Mouse (Mus musculus) thymus, adult 2 months (tissue): ENCODE measurements around the gene Tmem106c. TPM values are rescaled to one million over a fixed set of nuclear protein-coding genes. Genes with fewer than 3 reads are reported as not detected.

Experiments
- DNase-seq: peaks from one replicate; pipeline ENCODE4 v3.0.0; 2021
- H3K27ac ChIP-seq: fragments of 200-500 bp; 2 replicates; pipeline ENCODE4 v1.5.1; 2012; ENCODE audit warnings: low read length, control low read depth; ENCODE audit not compliant: control insufficient read depth, insufficient read depth
- H3K27me3 ChIP-seq: fragments of 200-500 bp; 2 replicates; pipeline ENCODE4 v1.6.1; 2012; ENCODE audit warnings: mild to moderate bottlenecking, low read length, moderate library complexity, mixed read lengths; ENCODE audit not compliant: control insufficient read depth, insufficient read depth
- H3K36me3 ChIP-seq: fragments of 200-500 bp; 2 replicates; pipeline ENCODE4 v1.6.1; 2012; ENCODE audit warnings: mild to moderate bottlenecking, low read length, moderate library complexity; ENCODE audit not compliant: control insufficient read depth, insufficient read depth
- H3K4me1 ChIP-seq: fragments of 200-500 bp; replicated peaks from 2 replicates; pipeline ENCODE4 v1.6.1; 2012; ENCODE audit warnings: low read length; ENCODE audit not compliant: control insufficient read depth, insufficient read depth
- H3K4me3 ChIP-seq: fragments of 200-500 bp; 2 replicates; pipeline ENCODE4 v1.5.1; 2012; ENCODE audit warnings: mild to moderate bottlenecking, low read length, control low read depth, moderate library complexity; ENCODE audit not compliant: control insufficient read depth, insufficient read depth
- CTCF ChIP-seq: fragments of 200-500 bp; IDR thresholded peaks from 2 replicates; pipeline ENCODE4 v1.5.1; 2012; ENCODE audit warnings: mild to moderate bottlenecking, control low read depth, low read length, moderate library complexity, borderline replicate concordance; ENCODE audit not compliant: control insufficient read depth, poor library complexity, insufficient read depth; ENCODE audit errors: extremely low read depth
- POLR2A ChIP-seq: fragments of 200-500 bp; IDR thresholded peaks from 2 replicates; pipeline ENCODE4 v1.6.1; 2012; ENCODE audit warnings: mild to moderate bottlenecking, low read length, control low read depth, moderate library complexity; ENCODE audit not compliant: control insufficient read depth, poor library complexity, insufficient read depth; ENCODE audit errors: extremely low read depth
- WGBS: fragments of 180-500 bp; shearing (Covaris S2); methylation state at CpG from one replicate; pipeline ENCODE4 v1.1.7; 2018; 5-methylcytosine and 5-hydroxymethylcytosine counted together
- polyA plus RNA-seq: library from polyadenylated mRNA; depleted of rRNA; stranded (reverse); fragments of >200 nt; gene quantifications from 2 replicates; pipeline ENCODE4 v1.2.3, GENCODE M21; 2012

Tmem106c gene
- polyA plus RNA-seq, 1 experiment = 38.4 TPM

DNA sequence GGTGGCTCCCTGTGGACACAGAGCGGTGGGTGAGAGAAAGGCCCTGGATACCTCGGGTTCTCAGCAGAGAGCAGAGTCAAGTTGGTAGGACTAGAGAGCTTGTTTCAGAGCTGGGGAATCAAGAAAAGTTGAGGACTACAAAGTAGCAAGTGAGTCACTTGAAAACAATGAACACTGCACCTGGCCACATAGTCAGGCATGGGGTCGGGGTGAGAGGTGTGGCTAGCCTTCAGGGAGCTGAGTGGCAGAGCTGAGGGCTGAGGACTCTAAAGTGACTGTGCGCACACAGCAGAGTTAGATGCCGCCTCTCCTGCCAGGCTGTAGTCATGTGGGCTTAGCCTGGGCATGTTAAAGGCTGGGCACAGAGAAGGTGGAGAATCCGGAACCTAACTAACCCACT is 17.6 kb downstream of the Tmem106c start:
- no peaks in the 10 kb centered on the region for H3K36me3 ChIP-seq
- H3K27ac ChIP-seq = no peak overlapping the region
- H3K4me1 ChIP-seq = no peaks in the 10 kb centered on the region
- no peak for DNase-seq
- no peak for TF ChIP-seq CTCF
- TF ChIP-seq POLR2A = no peak
- no peaks in the 10 kb centered on the region for H3K27me3 ChIP-seq
- no peak overlapping the region for H3K4me3 ChIP-seq
- 81% methylated on average over 6 of the region's 6 CpGs for WGBS

DNA sequence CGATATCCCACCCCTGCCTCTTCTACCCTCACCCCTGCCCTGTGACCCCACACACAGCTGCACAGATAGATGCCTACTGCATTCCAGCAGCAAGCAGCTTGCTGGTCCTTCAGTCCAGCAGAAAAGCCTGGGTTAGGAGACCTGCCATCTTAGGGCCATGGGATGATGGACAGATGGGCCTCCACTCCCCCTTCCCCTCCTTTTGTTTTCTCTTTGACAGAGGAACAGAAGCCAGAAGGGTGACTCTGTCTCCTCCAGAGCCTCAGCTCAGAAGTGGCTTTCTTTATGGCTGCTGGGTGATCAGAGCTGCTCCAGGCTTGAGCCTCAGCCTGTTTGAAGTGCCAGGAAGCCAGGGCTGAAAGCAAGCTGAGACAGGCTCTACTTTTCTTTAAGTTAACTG is 25.5 kb downstream of the Tmem106c start:
- no peak for DNase-seq
- TF ChIP-seq POLR2A (no peak), CTCF (no peak)
- peaks cover 12% of the 10 kb centered on the region for H3K4me1 ChIP-seq
- no peaks in the 10 kb centered on the region for H3K36me3 ChIP-seq
- H3K27ac ChIP-seq = no peak overlapping the region
- no peak overlapping the region for H3K4me3 ChIP-seq
- no peaks in the 10 kb centered on the region for H3K27me3 ChIP-seq
- WGBS = 94% methylated on average over 1 of the region's 1 CpGs

DNA sequence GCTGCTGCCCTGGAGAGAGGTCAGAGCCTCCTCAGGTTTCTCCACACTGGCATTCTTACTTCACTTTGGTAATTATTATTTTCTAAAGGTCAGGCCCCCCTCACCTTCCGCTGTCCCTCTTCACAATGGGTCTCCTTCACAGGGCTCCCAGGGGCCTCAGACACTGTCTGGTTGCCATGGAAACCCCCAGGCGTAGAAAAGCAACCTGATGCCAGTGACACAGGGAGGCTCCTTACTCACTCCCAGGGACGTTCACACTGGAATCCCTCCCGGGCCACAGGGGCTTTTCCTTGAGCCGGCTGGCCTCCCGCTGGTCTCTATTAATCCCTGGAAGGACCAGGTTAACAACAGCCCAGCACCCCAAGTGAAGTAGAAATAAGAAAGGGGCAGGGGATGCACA is 26.1 kb downstream of the Tmem106c start:
- Histone ChIP-seq H3K4me1 (peaks cover 12% of the 10 kb centered on the region), H3K27ac (no peak overlapping the region), H3K27me3 (no peaks in the 10 kb centered on the region), H3K36me3 (no peaks in the 10 kb centered on the region), H3K4me3 (no peak overlapping the region)
- no peak for DNase-seq
- TF ChIP-seq CTCF (no peak), POLR2A (no peak)
- 60% methylated on average over 6 of the region's 6 CpGs for WGBS

DNA sequence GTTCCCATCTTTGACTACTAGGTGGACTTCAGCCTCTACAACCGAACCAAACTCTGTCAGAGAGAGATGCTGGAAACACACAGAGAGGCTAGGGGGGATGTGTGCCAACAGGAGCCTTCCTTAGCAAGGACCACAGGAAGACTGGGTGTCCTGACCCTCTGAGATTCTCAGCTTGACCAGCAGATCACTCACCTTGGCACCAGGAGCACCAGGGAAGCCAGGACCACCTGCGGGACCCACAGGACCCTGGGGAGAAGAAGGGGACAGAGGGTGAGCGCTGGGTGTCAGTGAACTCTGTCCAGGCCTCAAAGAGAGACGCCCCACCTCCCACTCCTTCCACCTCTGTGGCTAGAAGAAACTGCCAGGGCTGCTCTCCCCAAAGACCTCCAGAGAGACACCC is 26.7 kb downstream of the Tmem106c start:
- no peaks in the 10 kb centered on the region for H3K27me3 ChIP-seq
- TF ChIP-seq CTCF = no peak
- TF ChIP-seq POLR2A = no peak
- H3K4me3 ChIP-seq = no peak overlapping the region
- WGBS = 77% methylated on average over 4 of the region's 4 CpGs
- H3K27ac ChIP-seq = no peak overlapping the region
- peaks cover 12% of the 10 kb centered on the region for H3K4me1 ChIP-seq
- no peaks in the 10 kb centered on the region for H3K36me3 ChIP-seq
- DNase-seq = no peak

DNA sequence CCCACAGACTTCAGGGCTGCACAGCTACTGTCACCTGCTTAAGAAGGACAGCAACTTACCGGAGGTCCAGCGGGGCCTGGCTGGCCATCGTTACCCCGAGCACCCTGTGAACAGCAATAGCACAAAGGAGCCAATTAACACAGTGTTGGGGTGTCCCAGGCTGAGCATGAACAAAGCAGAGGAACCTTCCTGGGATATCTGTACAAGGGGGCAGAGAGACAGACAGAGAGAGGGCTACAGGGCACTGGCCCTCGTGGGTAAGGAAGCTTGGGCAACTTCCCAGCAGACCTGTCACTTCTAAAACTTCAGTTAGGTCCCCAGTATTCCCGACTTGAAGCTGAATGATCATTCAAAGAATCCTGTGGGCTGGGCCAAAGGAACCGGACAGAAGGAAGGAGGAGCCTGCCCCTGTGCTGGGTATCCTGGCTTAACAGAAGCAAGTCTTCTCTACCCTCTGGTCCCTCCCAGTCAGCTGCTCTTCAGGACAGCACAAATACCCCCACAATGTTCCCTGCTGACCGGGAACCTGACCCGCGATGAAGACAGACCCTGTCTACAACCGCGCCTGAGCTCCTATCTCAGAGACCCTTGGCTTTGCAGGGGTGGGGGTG is 27.4 kb downstream of the Tmem106c start:
- H3K4me3 ChIP-seq = no peak overlapping the region
- no peaks in the 10 kb centered on the region for H3K36me3 ChIP-seq
- H3K27ac ChIP-seq = no peak overlapping the region
- H3K27me3 ChIP-seq = no peaks in the 10 kb centered on the region
- 86% methylated on average over 12 of the region's 12 CpGs for WGBS
- peaks cover 12% of the 10 kb centered on the region for H3K4me1 ChIP-seq
- TF ChIP-seq POLR2A (no peak), CTCF (no peak)
- no peak for DNase-seq

DNA sequence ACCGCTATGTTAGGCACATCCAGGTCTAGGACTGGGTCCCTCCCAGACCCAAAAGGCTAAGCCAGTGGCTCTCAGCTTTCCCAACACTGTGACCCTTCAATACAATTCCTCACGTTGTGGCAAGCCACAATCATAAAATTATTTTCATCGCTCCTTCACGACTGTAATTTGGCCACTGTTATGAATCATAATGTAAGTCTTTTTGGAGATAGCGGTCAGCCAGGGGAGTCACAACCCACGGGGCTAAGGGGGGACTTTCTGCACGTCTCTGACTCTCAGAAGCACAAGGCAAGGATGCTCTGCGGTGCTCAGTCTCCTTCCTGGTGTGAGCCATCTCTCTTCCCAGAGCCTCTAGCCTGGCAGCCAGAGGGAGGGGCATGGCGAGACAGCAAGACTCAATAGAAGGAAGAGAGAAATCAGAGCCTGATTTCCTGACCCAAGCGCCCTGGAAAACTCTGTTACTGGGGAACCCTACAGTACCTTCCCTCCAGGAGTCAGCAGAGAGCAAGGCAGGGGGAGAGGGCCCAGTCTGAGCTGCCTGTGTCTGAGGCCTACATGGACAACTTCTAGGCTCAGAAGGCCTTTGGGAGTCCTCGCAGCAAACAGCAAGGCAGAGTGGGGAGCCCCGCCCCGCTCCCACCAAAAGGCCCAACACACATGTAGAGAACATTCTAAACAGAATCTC is 28.2 kb downstream of the Tmem106c start:
- WGBS = 92% methylated on average over 13 of the region's 13 CpGs
- peaks cover 12% of the 10 kb centered on the region for H3K4me1 ChIP-seq
- DNase-seq = no peak
- no peaks in the 10 kb centered on the region for H3K36me3 ChIP-seq
- no peak overlapping the region for H3K27ac ChIP-seq
- H3K27me3 ChIP-seq = no peaks in the 10 kb centered on the region
- TF ChIP-seq CTCF (no peak), POLR2A (no peak)
- H3K4me3 ChIP-seq = no peak overlapping the region
